Mouse (Mus musculus): Measurements from ENCODE around the gene Cdc42se2.

Gene Cdc42se2

GRCm38 (mm10) chr11:54791458-54791857 lies 4.0 kb upstream of the Cdc42se2 start:
- no peak for DNase-seq

- DNase-seq: peak; percentile 52
These were observed 502 bp downstream of the Cdc42se2 start for GRCm38 (mm10) chr11:54786858-54787487.

- no peak for DNase-seq
These were observed 1.9 kb downstream of the Cdc42se2 start for GRCm38 (mm10) chr11:54785566-54785965.

- DNase-seq: no peak
These were observed 3.0 kb downstream of the Cdc42se2 start for GRCm38 (mm10) chr11:54784436-54784835.

- no peak for DNase-seq
These were observed 5.2 kb downstream of the Cdc42se2 start for GRCm38 (mm10) chr11:54782253-54782652.

GRCm38 (mm10) chr11:54779946-54780345 lies 7.5 kb downstream of the Cdc42se2 start:
- no peak for DNase-seq

- DNase-seq: no peak
These were observed 9.2 kb downstream of the Cdc42se2 start for GRCm38 (mm10) chr11:54778131-54778844.

GRCm38 (mm10) chr11:54777387-54778130 lies 9.9 kb downstream of the Cdc42se2 start:
- no peak for DNase-seq

- no peak for DNase-seq
These were observed 10.6 kb downstream of the Cdc42se2 start for GRCm38 (mm10) chr11:54776735-54777333.

- DNase-seq: no peak
These were observed 11.1 kb downstream of the Cdc42se2 start for GRCm38 (mm10) chr11:54776367-54776701.

GRCm38 (mm10) chr11:54775628-54776366 lies 11.7 kb downstream of the Cdc42se2 start:
- no peak for DNase-seq

- no peak for DNase-seq
These were observed 13.0 kb downstream of the Cdc42se2 start for GRCm38 (mm10) chr11:54774282-54775078.

- DNase-seq: no peak
These were observed 15.9 kb downstream of the Cdc42se2 start for GRCm38 (mm10) chr11:54771549-54771948.

GRCm38 (mm10) chr11:54769843-54770242 lies 17.6 kb downstream of the Cdc42se2 start:
- DNase-seq: no peak

GRCm38 (mm10) chr11:54768116-54768690 lies 19.3 kb downstream of the Cdc42se2 start:
- DNase-seq: no peak

- no peak for DNase-seq
These were observed 22.7 kb downstream of the Cdc42se2 start for GRCm38 (mm10) chr11:54764759-54765158.

- no peak for DNase-seq
These were observed 23.4 kb downstream of the Cdc42se2 start for GRCm38 (mm10) chr11:54764026-54764425.

GRCm38 (mm10) chr11:54762735-54763134 lies 24.7 kb downstream of the Cdc42se2 start:
- no peak for DNase-seq

GRCm38 (mm10) chr11:54757993-54758392 lies 29.5 kb downstream of the Cdc42se2 start:
- DNase-seq: no peak

- DNase-seq: no peak
These were observed 32.3 kb downstream of the Cdc42se2 start for GRCm38 (mm10) chr11:54755148-54755664.
